Mouse (Mus musculus): Measurements from ENCODE around the gene Fmnl2. TPM values are rescaled to one million over a fixed set of nuclear protein-coding genes. Genes with fewer than 3 reads are reported as not detected.

Gene Fmnl2
- polyA plus RNA-seq, 1 experiment, result 1.3 TPM

GRCm38 (mm10) chr2:52990874-52991687 lies 133.4 kb downstream of the Fmnl2 start:
- no peaks in the 10 kb centered on the region for H3K36me3 ChIP-seq (ENCODE audit: control insufficient read depth, insufficient read depth, low read length)
- H3K4me1 ChIP-seq (ENCODE audit: control insufficient read depth, insufficient read depth, low read length), result peaks cover 4% of the 10 kb centered on the region; the same call in 1 of the 2 replicates
- H3K27me3 ChIP-seq (ENCODE audit: control insufficient read depth, insufficient read depth, low read length), result no peaks in the 10 kb centered on the region
- TF ChIP-seq CTCF (IDR thresholded peaks at IDR 0.05; ENCODE audit: control insufficient read depth, insufficient read depth, insufficient replicate concordance, low read depth, low read length) (no peak), POLR2A (IDR thresholded peaks at IDR 0.05; ENCODE audit: control insufficient read depth, low read depth, low read length) (no peak)
- 0 out of 2 replicates have a peak overlapping the region, but pooled peaks have one; percentile 36 for H3K27ac ChIP-seq (ENCODE audit: control insufficient read depth, insufficient read depth, low read depth, low read length)
- no peak overlapping the region for H3K4me3 ChIP-seq (ENCODE audit: control insufficient read depth, low read depth, low read length)

- TF ChIP-seq POLR2A (IDR thresholded peaks at IDR 0.05; ENCODE audit: control insufficient read depth, low read depth, low read length) (no peak), CTCF (IDR thresholded peaks at IDR 0.05; ENCODE audit: control insufficient read depth, insufficient read depth, insufficient replicate concordance, low read depth, low read length) (no peak)
- no peaks in the 10 kb centered on the region for H3K36me3 ChIP-seq (ENCODE audit: control insufficient read depth, insufficient read depth, low read length)
- no peak overlapping the region for H3K4me3 ChIP-seq (ENCODE audit: control insufficient read depth, low read depth, low read length)
- no peak overlapping the region for H3K27ac ChIP-seq (ENCODE audit: control insufficient read depth, insufficient read depth, low read depth, low read length)
- H3K4me1 ChIP-seq (ENCODE audit: control insufficient read depth, insufficient read depth, low read length), result peaks cover 4% of the 10 kb centered on the region; the same call in 1 of the 2 replicates
- H3K27me3 ChIP-seq (ENCODE audit: control insufficient read depth, insufficient read depth, low read length), result no peaks in the 10 kb centered on the region
Observed at GRCm38 (mm10) chr2:52991688-52992194, 134.1 kb downstream of the Fmnl2 start.

DNA sequence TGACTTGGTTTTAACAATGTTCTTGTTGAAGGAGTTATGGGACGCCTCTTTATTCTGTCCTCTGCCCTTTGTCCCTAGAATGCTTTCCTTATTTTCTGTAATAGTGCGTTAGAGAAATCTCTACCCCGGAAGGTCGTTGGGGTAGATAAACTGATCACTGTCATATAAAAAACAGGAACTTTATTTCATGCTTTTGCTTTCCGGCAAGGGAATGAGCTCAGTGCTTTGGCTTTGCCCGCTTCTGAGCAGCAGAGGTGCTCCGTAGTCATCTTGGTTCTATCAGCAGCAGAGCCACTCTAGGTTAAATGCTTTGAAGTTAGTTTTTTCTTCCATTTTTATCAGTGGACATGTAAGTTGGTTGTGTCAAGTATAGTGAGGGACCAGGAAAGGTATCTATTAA lies 135.6 kb downstream of the Fmnl2 start:
- Histone ChIP-seq H3K4me1 (ENCODE audit: control insufficient read depth, insufficient read depth, low read length) (0 out of 2 replicates have a peak, but pooled peaks cover 2% of the 10 kb centered on the region), H3K4me3 (ENCODE audit: control insufficient read depth, low read depth, low read length) (no peak overlapping the region), H3K27me3 (ENCODE audit: control insufficient read depth, insufficient read depth, low read length) (no peaks in the 10 kb centered on the region), H3K36me3 (ENCODE audit: control insufficient read depth, insufficient read depth, low read length) (no peaks in the 10 kb centered on the region), H3K27ac (ENCODE audit: control insufficient read depth, insufficient read depth, low read depth, low read length) (no peak overlapping the region)
- TF ChIP-seq POLR2A (IDR thresholded peaks at IDR 0.05; ENCODE audit: control insufficient read depth, low read depth, low read length), result no peak
- TF ChIP-seq CTCF (IDR thresholded peaks at IDR 0.05; ENCODE audit: control insufficient read depth, insufficient read depth, insufficient replicate concordance, low read depth, low read length), result no peak

GRCm38 (mm10) chr2:52994526-52994925 lies 136.9 kb downstream of the Fmnl2 start:
- TF ChIP-seq POLR2A (IDR thresholded peaks at IDR 0.05; ENCODE audit: control insufficient read depth, low read depth, low read length) (no peak), CTCF (IDR thresholded peaks at IDR 0.05; ENCODE audit: control insufficient read depth, insufficient read depth, insufficient replicate concordance, low read depth, low read length) (no peak)
- Histone ChIP-seq H3K4me3 (ENCODE audit: control insufficient read depth, low read depth, low read length) (no peak overlapping the region), H3K27me3 (ENCODE audit: control insufficient read depth, insufficient read depth, low read length) (no peaks in the 10 kb centered on the region), H3K4me1 (ENCODE audit: control insufficient read depth, insufficient read depth, low read length) (0 out of 2 replicates have a peak, but pooled peaks cover 2% of the 10 kb centered on the region), H3K36me3 (ENCODE audit: control insufficient read depth, insufficient read depth, low read length) (no peaks in the 10 kb centered on the region), H3K27ac (ENCODE audit: control insufficient read depth, insufficient read depth, low read depth, low read length) (no peak overlapping the region)

DNA sequence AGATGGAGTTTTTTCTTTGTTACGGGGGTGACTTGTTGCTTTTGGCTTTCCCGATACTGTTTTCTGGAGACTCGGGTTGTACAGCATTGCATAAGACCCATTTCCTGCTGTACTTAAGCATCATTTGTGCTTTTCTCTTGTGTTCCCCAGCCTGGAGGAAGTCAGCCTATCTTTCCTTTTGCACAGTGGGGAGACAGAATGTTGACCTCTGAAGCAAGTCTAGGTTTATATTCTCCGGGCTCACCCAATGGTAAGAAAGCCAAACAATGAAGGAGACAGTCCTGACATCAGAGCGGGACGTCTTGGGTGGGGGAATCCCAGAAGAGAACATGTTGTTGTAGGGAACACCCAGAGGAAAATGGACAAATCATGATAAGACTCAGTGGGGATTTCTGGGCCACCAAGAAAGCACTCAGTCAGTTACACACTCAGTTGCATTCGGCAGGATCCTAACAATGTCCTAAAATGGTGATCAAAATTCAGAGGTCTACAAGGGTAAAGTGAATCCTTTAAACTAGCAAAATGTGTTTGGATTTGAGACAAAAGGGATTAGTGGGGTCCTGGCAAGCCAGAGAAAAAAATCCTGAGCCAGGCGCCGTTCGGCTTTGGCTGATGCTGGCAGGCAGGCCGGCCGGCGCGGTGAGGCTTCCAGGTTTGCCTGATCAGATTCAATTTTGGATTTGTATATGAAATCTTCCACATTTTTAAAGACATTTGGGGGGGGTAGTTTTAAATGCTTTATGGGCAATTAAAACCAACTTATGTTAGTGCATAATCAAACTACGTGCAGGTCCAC lies 140.5 kb downstream of the Fmnl2 start:
- no peaks in the 10 kb centered on the region for H3K27me3 ChIP-seq (ENCODE audit: control insufficient read depth, insufficient read depth, low read length)
- H3K4me1 ChIP-seq (ENCODE audit: control insufficient read depth, insufficient read depth, low read length), result no peaks in the 10 kb centered on the region
- no peaks in the 10 kb centered on the region for H3K36me3 ChIP-seq (ENCODE audit: control insufficient read depth, insufficient read depth, low read length)
- TF ChIP-seq POLR2A (IDR thresholded peaks at IDR 0.05; ENCODE audit: control insufficient read depth, low read depth, low read length), result no peak
- TF ChIP-seq CTCF (IDR thresholded peaks at IDR 0.05; ENCODE audit: control insufficient read depth, insufficient read depth, insufficient replicate concordance, low read depth, low read length), result no peak
- H3K27ac ChIP-seq (ENCODE audit: control insufficient read depth, insufficient read depth, low read depth, low read length), result no peak overlapping the region
- no peak overlapping the region for H3K4me3 ChIP-seq (ENCODE audit: control insufficient read depth, low read depth, low read length)

DNA sequence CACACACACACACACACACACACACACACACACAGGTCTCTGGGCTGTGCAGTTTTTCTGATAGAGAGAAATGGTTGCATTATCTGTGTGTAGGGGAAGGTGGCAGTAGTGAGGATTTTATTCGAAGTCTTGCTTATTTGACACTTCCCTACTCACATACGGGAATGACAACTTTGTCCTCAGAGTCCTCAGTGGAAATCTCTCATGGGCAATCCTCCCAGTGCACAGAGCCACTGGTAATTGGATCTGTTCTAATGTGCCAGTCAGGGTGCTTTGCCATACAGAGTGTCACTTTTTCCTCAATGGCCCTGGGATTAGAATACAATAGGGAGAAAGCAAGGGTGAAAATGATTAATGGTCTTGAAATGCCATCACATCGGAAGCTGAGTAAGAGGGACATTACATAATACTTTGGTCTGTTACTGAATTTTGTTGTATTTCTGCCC lies 141.9 kb downstream of the Fmnl2 start:
- no peak for TF ChIP-seq CTCF (IDR thresholded peaks at IDR 0.05; ENCODE audit: control insufficient read depth, insufficient read depth, insufficient replicate concordance, low read depth, low read length)
- TF ChIP-seq POLR2A (IDR thresholded peaks at IDR 0.05; ENCODE audit: control insufficient read depth, low read depth, low read length), result no peak
- Histone ChIP-seq H3K36me3 (ENCODE audit: control insufficient read depth, insufficient read depth, low read length) (no peaks in the 10 kb centered on the region), H3K4me3 (ENCODE audit: control insufficient read depth, low read depth, low read length) (no peak overlapping the region)

GRCm38 (mm10) chr2:53000446-53000845 lies 142.8 kb downstream of the Fmnl2 start:
- Histone ChIP-seq H3K4me3 (ENCODE audit: control insufficient read depth, low read depth, low read length) (no peak overlapping the region), H3K27me3 (ENCODE audit: control insufficient read depth, insufficient read depth, low read length) (no peaks in the 10 kb centered on the region), H3K27ac (ENCODE audit: control insufficient read depth, insufficient read depth, low read depth, low read length) (no peak overlapping the region), H3K4me1 (ENCODE audit: control insufficient read depth, insufficient read depth, low read length) (no peaks in the 10 kb centered on the region), H3K36me3 (ENCODE audit: control insufficient read depth, insufficient read depth, low read length) (no peaks in the 10 kb centered on the region)
- no peak for TF ChIP-seq CTCF (IDR thresholded peaks at IDR 0.05; ENCODE audit: control insufficient read depth, insufficient read depth, insufficient replicate concordance, low read depth, low read length)
- no peak for TF ChIP-seq POLR2A (IDR thresholded peaks at IDR 0.05; ENCODE audit: control insufficient read depth, low read depth, low read length)

More for the DNA sequence above, 141.9 kb downstream of the Fmnl2 start:
- no peak overlapping the region for H3K27ac ChIP-seq (ENCODE audit: control insufficient read depth, insufficient read depth, low read depth, low read length)
- H3K27me3 ChIP-seq (ENCODE audit: control insufficient read depth, insufficient read depth, low read length), result no peaks in the 10 kb centered on the region
- H3K4me1 ChIP-seq (ENCODE audit: control insufficient read depth, insufficient read depth, low read length), result no peaks in the 10 kb centered on the region

All from testis, adult 2 months (tissue).